In genomic region chr17:31939292-31940060, GRCm38 (mm10) we compare ENCODE assay signal across 12 mouse cellular contexts.
A peak's percentile ranks its signal among the peaks of the same experiment; 100 is the strongest.
DNase-seq lines count a peak whose midpoint lies in the region; ATAC-seq and TF ChIP-seq lines count a peak whose summit lies in the region.
"Had no signal": no experiment of that assay in that cellular context is flagged by ENCODE, and none has a peak within 500 bp of the region (broad histone marks: within the 10 kb centered on the region; RNA-seq: fewer than 3 reads in every experiment).

No protein-coding gene starts in this region.

- CTCF ChIA-PET in Patski (lab: Charles Lee), result interaction anchor here (1.0 to 1.3 kb wide), 3 partner anchors 10 to 63 kb away, joined by 3 read pairs; no protein-coding TSS in a partner anchor

- DNase-seq in heart, postnatal 4 days, result peak; percentile 3
- no peak for DNase-seq in heart, adult 9 months (ENCODE audit: low spot score in 2 of 2)
- no peak for DNase-seq in Patski (ENCODE audit: low read depth, low spot score)
- DNase-seq in kidney, postnatal 10 days, result peak; percentile 79
- DNase-seq in lung, postnatal 25 days (ENCODE audit: low spot score), result peak; percentile 67
- DNase-seq in right cerebral cortex, adult 18-20 months, result no peak
- DNase-seq in natural killer cell, adult 2 months (ENCODE audit: low spot score in 2 of 2), result no peak
- no peak for DNase-seq in T-cell, adult 2 months (ENCODE audit: low spot score)
- DNase-seq: adrenal gland, postnatal 25 days; cerebellum, postnatal 25 days; layer of hippocampus, postnatal 36 days; liver, embryonic 13.5 days had no signal

- no peak for TF ChIP-seq CTCF in Patski (IDR thresholded peaks at IDR 0.05)

- H3K27me3 ChIP-seq in Patski, result no peaks in the 10 kb centered on the region
- H3K27me3 ChIP-seq: liver, embryonic 13.5 days had no signal

- peak; percentile 64 for ATAC-seq in Patski

- in situ Hi-C loops in Patski (cut with MboI; ENCODE audit: low pct_unique_long_range_greater_than_20kb), result no loop called here

- POLR2A ChIA-PET in Patski (lab: Charles Lee), result interaction anchor here (0.6 kb wide), 2 partner anchors 27 to 48 kb away, joined by 3 read pairs; no protein-coding TSS in a partner anchor

Comparison
In these comparisons a context has a peak if more than half of its experiments do, and no peak if none do; other contexts are left out.
1. DNase-seq: peak in heart, postnatal 4 days (single experiment), kidney, postnatal 10 days (single experiment) and lung, postnatal 25 days (single experiment); none in heart, adult 9 months (0 of 2), Patski (single experiment), right cerebral cortex, adult 18-20 months (single experiment), natural killer cell, adult 2 months (0 of 2) and T-cell, adult 2 months (single experiment).